Mouse (Mus musculus): ENCODE measurements around the gene Klhdc8a. TPM values are rescaled to one million over a fixed set of nuclear protein-coding genes. Genes with fewer than 3 reads are reported as not detected.
A peak's percentile ranks its signal among the peaks of the same experiment; 100 is the strongest.

Gene Klhdc8a
- total RNA-seq, 2 experiments from 2014 or later: not detected

- no peak for ATAC-seq (ENCODE audit: poor library complexity, severe bottlenecking)
Measured at GRCm38 (mm10) chr1:132289965-132290364, 8.5 kb upstream of the Klhdc8a start.

- ATAC-seq (ENCODE audit: poor library complexity, severe bottlenecking): no peak
Measured at GRCm38 (mm10) chr1:132290921-132291675, 7.3 kb upstream of the Klhdc8a start.

GRCm38 (mm10) chr1:132291706-132292105 lies 6.7 kb upstream of the Klhdc8a start:
- no peak for ATAC-seq (ENCODE audit: poor library complexity, severe bottlenecking)

- ATAC-seq (ENCODE audit: poor library complexity, severe bottlenecking): no peak
Measured at GRCm38 (mm10) chr1:132292318-132293129, 5.9 kb upstream of the Klhdc8a start.

- ATAC-seq (ENCODE audit: poor library complexity, severe bottlenecking): no peak
Measured at GRCm38 (mm10) chr1:132295506-132295905, 2.9 kb upstream of the Klhdc8a start.

GRCm38 (mm10) chr1:132296051-132296450 lies 2.4 kb upstream of the Klhdc8a start:
- no peak for ATAC-seq (ENCODE audit: poor library complexity, severe bottlenecking)

GRCm38 (mm10) chr1:132298801-132299464 lies 507 bp downstream of the Klhdc8a start:
- ATAC-seq (ENCODE audit: poor library complexity, severe bottlenecking): no peak

- no peak for ATAC-seq (ENCODE audit: poor library complexity, severe bottlenecking)
Measured at GRCm38 (mm10) chr1:132299744-132300143, 1.3 kb downstream of the Klhdc8a start.

GRCm38 (mm10) chr1:132301242-132301641 lies 2.8 kb downstream of the Klhdc8a start:
- no peak for ATAC-seq (ENCODE audit: poor library complexity, severe bottlenecking)

- no peak for ATAC-seq (ENCODE audit: poor library complexity, severe bottlenecking)
Measured at GRCm38 (mm10) chr1:132302341-132302866, 4.0 kb downstream of the Klhdc8a start.

- ATAC-seq (ENCODE audit: poor library complexity, severe bottlenecking): no peak
Measured at GRCm38 (mm10) chr1:132304618-132305214, 6.3 kb downstream of the Klhdc8a start.

GRCm38 (mm10) chr1:132306160-132306559 lies 7.7 kb downstream of the Klhdc8a start:
- peak; percentile 70 for ATAC-seq (ENCODE audit: poor library complexity, severe bottlenecking)

GRCm38 (mm10) chr1:132306808-132307207 lies 8.4 kb downstream of the Klhdc8a start:
- no peak for ATAC-seq (ENCODE audit: poor library complexity, severe bottlenecking)

- no peak for ATAC-seq (ENCODE audit: poor library complexity, severe bottlenecking)
Measured at GRCm38 (mm10) chr1:132307962-132308361, 9.5 kb downstream of the Klhdc8a start.

GRCm38 (mm10) chr1:132308674-132309073 lies 10.2 kb downstream of the Klhdc8a start:
- no peak for ATAC-seq (ENCODE audit: poor library complexity, severe bottlenecking)

- no peak for ATAC-seq (ENCODE audit: poor library complexity, severe bottlenecking)
Measured at GRCm38 (mm10) chr1:132310754-132311153, 12.3 kb downstream of the Klhdc8a start.

- peak; percentile 57 for ATAC-seq (ENCODE audit: poor library complexity, severe bottlenecking)
Measured at GRCm38 (mm10) chr1:132311174-132311859, 12.9 kb downstream of the Klhdc8a start.

- no peak for ATAC-seq (ENCODE audit: poor library complexity, severe bottlenecking)
Measured at GRCm38 (mm10) chr1:132312043-132312442, 13.6 kb downstream of the Klhdc8a start.

- ATAC-seq (ENCODE audit: poor library complexity, severe bottlenecking): peak; percentile 34
Measured at GRCm38 (mm10) chr1:132312703-132313102, 14.3 kb downstream of the Klhdc8a start.

All from megakaryocyte, adult 5-6 weeks (primary cell).